Mouse (Mus musculus): ENCODE measurements at regions not wholly inside any gene's neighbourhood (a gene's known extent, or its start where the extent isn't known, plus 50 kb on each side); places are given as distances from the start of the nearest gene placed in this dataset.
A peak's percentile ranks its signal among the peaks of the same experiment; 100 is the strongest.

- H3K4me3 ChIP-seq, result no peak overlapping the region
- intact Hi-C loops (cut with DNase I), result no loop called here
- DNase-seq, result no peak
Measured at GRCm38 (mm10) chr6:117323850-117324249, 155.5 kb downstream of the Cxcl12 start.

DNA sequence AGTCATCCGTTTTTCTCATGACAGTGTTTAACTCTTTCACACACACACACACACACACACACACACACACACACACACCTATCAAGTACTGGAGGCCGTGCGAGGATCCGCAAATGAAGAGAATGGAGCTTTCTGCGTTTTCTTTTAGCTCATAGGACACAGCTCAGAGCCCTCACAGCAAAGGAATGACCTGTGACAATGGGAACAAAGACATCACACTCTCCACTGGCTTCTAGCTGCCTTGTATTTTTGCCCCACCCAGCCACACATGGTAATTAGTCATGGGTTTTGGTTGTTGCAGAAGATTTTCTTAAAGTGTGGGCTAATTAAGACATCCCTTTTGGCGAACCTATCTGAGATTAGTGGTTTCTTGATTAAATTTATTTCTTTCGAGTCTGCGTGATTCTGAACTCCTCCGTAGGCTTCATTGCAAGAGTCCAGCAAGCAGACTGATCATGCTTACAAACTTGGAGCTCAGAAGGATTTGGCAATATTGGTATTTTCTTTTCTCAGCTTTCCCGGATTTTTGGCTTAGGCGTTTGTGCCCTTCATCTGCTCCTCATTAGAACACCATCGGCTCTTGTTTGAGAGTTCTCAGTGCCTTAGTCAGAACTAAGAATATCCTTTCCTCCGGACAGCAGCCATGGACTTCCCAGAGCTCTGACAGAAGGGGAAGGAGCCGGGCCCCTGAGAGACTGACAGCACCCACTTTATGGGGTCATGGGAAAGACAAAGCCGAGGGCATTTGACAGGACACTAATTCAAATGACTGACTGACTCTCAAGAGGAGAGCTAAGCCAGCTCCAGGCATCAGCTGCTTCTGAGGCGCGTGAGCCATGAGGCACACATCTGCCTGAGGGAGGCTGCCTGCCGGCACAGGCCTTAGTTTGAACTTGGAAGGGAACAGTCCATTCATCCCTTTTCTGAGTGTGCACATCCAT is 158.8 kb downstream of the Cxcl12 start:
- peak overlapping the region; percentile 68 for H3K27ac ChIP-seq
- no peak overlapping the region for H3K4me3 ChIP-seq
- TF ChIP-seq CTCF (IDR thresholded peaks at IDR 0.05), result no peak
- intact Hi-C loops (cut with DNase I), result no loop called here
- DNase-seq, result peak; percentile 26

More at GRCm38 (mm10) chr6:117323850-117324249, 155.5 kb downstream of the Cxcl12 start:
- H3K27ac ChIP-seq, result no peak overlapping the region
- no peak for TF ChIP-seq CTCF (IDR thresholded peaks at IDR 0.05)

GRCm38 (mm10) chr6:117329164-117329939 is 161.0 kb downstream of the Cxcl12 start:
- Histone ChIP-seq H3K27ac (no peak overlapping the region), H3K4me3 (no peak overlapping the region)
- intact Hi-C loops (cut with DNase I), result no loop called here
- no peak for DNase-seq
- no peak for TF ChIP-seq CTCF (IDR thresholded peaks at IDR 0.05)

- intact Hi-C loops (cut with DNase I), result no loop called here
- no peak for DNase-seq
- TF ChIP-seq CTCF (IDR thresholded peaks at IDR 0.05), result no peak
- H3K27ac ChIP-seq, result no peak overlapping the region
- H3K4me3 ChIP-seq, result no peak overlapping the region
Measured at GRCm38 (mm10) chr6:117330198-117330597, 161.9 kb downstream of the Cxcl12 start.

GRCm38 (mm10) chr6:117330726-117331360 is 162.5 kb downstream of the Cxcl12 start:
- DNase-seq, result no peak
- Histone ChIP-seq H3K27ac (no peak overlapping the region), H3K4me3 (no peak overlapping the region)
- intact Hi-C loops (cut with DNase I), result no loop called here
- no peak for TF ChIP-seq CTCF (IDR thresholded peaks at IDR 0.05)

- intact Hi-C loops (cut with DNase I), result no loop called here
- H3K4me3 ChIP-seq, result no peak overlapping the region
- no peak overlapping the region for H3K27ac ChIP-seq
- DNase-seq, result no peak
- no peak for TF ChIP-seq CTCF (IDR thresholded peaks at IDR 0.05)
Measured at GRCm38 (mm10) chr6:117332641-117333040, 164.3 kb downstream of the Cxcl12 start.

- Histone ChIP-seq H3K4me3 (no peak overlapping the region), H3K27ac (no peak overlapping the region)
- no peak for DNase-seq
- intact Hi-C loops (cut with DNase I), result no loop called here
- TF ChIP-seq CTCF (IDR thresholded peaks at IDR 0.05), result no peak
Measured at GRCm38 (mm10) chr6:117342123-117342522, 173.8 kb downstream of the Cxcl12 start.

DNA sequence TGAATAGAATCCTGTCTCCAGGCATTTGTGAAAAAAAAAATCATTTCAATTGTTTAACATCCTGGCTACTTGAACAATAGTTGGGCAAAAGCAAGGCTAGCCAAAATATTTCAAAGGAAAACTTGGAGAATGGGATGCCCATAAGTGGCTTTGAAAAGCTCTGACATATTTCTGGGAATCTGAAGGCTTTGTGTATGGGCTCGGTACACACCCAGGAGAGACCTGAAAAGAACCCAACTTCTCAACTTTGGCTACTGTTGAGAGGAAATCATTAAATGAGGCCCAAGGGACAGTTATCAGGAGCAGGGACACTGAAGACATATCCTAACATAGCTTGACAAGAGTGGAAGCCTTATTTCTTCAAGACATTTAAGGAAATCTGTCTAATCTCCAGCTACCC is 179.0 kb downstream of the Cxcl12 start:
- Histone ChIP-seq H3K27ac (peak overlapping the region; percentile 72), H3K4me3 (no peak overlapping the region)
- TF ChIP-seq CTCF (IDR thresholded peaks at IDR 0.05), result no peak
- intact Hi-C loops (cut with DNase I), result no loop called here
- no peak for DNase-seq

DNA sequence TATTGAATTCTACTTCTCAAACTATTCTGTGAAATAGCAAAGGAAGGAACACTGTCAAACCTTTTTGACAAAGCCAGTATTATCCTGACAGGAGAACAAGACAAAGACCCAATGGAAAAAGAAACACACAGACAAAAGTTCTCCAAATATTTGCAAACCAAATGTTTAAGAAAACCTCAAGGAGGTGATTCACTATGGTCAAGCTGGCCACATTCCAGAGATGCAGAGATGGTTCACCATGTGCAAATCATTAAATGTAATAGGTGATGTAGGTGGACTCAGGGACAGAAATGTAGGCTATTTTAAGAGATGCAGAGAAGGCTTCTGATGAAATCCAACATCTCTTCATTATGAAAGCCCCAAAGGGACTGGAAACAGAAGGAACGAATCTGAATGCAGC is 183.5 kb downstream of the Cxcl12 start:
- H3K27ac ChIP-seq, result no peak overlapping the region

DNA sequence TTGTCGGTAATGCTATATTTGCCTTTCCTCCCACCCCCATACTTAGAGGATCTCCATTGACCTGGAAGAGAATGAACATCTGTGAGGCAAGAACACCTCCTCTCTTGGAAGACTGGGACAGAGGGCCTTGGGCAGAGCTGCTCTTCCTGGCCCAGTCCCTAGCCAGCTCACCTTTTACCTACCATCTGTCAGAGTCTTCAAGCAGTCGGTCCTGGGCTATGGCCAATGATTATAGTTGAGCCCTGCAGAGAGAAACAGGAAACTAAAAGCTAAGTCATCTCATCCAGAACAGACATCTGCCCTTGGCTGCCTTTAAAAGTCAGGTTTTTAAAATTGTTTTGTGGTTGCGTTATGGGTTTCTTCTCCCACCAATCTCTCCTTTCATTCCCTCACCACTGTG is 184.8 kb downstream of the Cxcl12 start:
- DNase-seq, result no peak
- Histone ChIP-seq H3K27ac (peak overlapping the region; percentile 20), H3K4me3 (no peak overlapping the region)
- no peak for TF ChIP-seq CTCF (IDR thresholded peaks at IDR 0.05)
- intact Hi-C loops (cut with DNase I), result no loop called here

More for the DNA sequence above, 183.5 kb downstream of the Cxcl12 start:
- intact Hi-C loops (cut with DNase I), result no loop called here
- no peak for DNase-seq
- H3K4me3 ChIP-seq, result no peak overlapping the region
- no peak for TF ChIP-seq CTCF (IDR thresholded peaks at IDR 0.05)

DNA sequence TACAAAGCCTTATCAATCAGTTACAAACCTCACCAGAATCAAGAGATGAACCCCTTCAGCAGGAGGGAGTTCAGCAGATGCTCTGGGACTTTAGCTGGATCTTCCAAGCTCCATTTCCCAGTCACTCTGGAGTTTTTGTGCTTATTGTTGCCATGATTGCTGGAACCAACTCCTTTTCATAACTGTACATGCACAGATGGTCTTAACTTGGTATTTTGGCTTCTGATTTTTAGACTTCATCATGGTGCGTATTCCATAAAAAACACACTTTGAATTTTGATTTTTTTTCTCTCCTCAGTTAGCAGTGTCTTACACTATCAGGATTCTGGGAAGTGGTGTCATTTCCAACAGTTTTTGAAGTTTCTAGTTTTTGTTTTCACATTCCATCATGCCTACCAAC is 187.8 kb downstream of the Cxcl12 start:
- no peak for DNase-seq
- no peak overlapping the region for H3K27ac ChIP-seq
- intact Hi-C loops (cut with DNase I), result no loop called here
- TF ChIP-seq CTCF (IDR thresholded peaks at IDR 0.05), result no peak
- no peak overlapping the region for H3K4me3 ChIP-seq

- Histone ChIP-seq H3K27ac (no peak overlapping the region), H3K4me3 (no peak overlapping the region)
- no peak for TF ChIP-seq CTCF (IDR thresholded peaks at IDR 0.05)
- DNase-seq, result peak; percentile 18
- intact Hi-C loops (cut with DNase I), result no loop called here
Measured at GRCm38 (mm10) chr6:117359401-117359800, 191.1 kb downstream of the Cxcl12 start.

DNA sequence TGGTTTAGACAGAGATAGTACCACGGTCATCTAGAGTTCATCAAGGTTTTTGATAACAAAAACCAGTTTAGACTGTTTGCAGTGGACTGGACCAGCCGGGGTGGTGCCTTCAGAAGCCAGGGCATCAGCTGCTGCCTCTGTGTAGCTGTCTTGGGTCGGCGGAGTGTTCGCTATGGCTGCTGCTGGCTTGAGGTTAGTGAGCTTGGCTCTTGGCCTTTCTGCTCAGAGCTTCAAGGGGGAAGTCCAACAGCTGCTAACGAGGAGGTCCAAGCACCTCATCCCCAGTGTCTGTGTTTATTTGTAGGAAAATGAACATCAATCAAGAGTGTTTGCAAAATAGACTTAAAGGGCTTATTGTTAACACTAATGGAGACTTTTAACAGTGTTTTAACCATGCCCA is 198.2 kb downstream of the Cxcl12 start:
- no peak for DNase-seq
- no peak overlapping the region for H3K4me3 ChIP-seq
- TF ChIP-seq CTCF (IDR thresholded peaks at IDR 0.05), result no peak
- intact Hi-C loops (cut with DNase I), result no loop called here
- H3K27ac ChIP-seq, result no peak overlapping the region

All from gastrocnemius, adult 2 months (tissue).